8 mouse cellular contexts compared by ENCODE assay signal in the genomic region with DNA sequence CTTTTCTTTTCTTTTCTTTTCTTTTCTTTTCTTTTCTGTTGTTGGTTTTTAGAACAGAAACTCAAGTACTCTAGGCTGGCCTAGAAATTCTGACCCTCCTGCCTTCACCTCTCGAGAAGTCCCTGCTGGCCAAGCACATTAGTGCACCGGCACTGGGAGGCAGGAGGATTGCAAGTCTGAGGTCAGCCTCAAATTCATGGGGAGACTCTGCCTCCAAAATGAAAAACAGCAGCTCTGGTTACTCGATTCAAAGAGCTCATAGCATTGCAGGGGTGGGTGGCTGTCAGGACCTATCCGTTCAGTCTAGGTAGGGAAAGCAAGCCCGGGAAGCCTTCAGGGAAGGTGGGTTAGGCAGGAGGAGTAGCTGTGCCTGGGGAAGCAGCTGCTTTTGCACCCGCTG. TPM values are rescaled to one million over a fixed set of nuclear protein-coding genes. Genes with fewer than 3 reads are reported as not detected.
DNase-seq lines count a peak whose midpoint lies in the region; ATAC-seq lines count a peak whose summit lies in the region.
"Had no signal": no experiment of that assay in that cellular context is flagged by ENCODE, and none has a peak within 500 bp of the region (broad histone marks: within the 10 kb centered on the region; RNA-seq: fewer than 3 reads in every experiment).

No protein-coding gene starts in this region.

- no peak overlapping the region for H3K4me3 ChIP-seq in kidney, embryonic 16.5 days (ENCODE audit: low read length)
- no peak overlapping the region for H3K4me3 ChIP-seq in embryonic facial prominence, embryonic 13.5 days
- no peak overlapping the region for H3K4me3 ChIP-seq in intestine, embryonic 16.5 days (ENCODE audit: low read length)
- H3K4me3 ChIP-seq in neural tube, embryonic 15.5 days (replicated peaks), result no peak overlapping the region
- H3K4me3 ChIP-seq: myocyte had no signal

- H3K27ac ChIP-seq in kidney, embryonic 16.5 days (ENCODE audit: low read length), result peak overlapping the region; percentile 31; the same call in 1 of the 2 replicates
- H3K27ac ChIP-seq in embryonic facial prominence, embryonic 13.5 days, result peak overlapping the region; percentile 85
- peak overlapping the region; percentile 50 for H3K27ac ChIP-seq in intestine, embryonic 16.5 days (ENCODE audit: low read length)
- H3K27ac ChIP-seq in neural tube, embryonic 15.5 days (replicated peaks), result peak overlapping the region; percentile 33

- ATAC-seq in kidney, embryonic 16.5 days (ENCODE audit: low FRiP score, low TSS enrichment), result 0 out of 2 replicates have a peak, but pooled peaks have one; percentile 5
- ATAC-seq in embryonic facial prominence, embryonic 13.5 days (ENCODE audit: insufficient number of reproducible peaks, insufficient read depth, low FRiP score, low TSS enrichment, low read depth), result no peak
- ATAC-seq in intestine, embryonic 16.5 days, result no peak; the same call in 1 of the 2 replicates
- ATAC-seq in neural tube, embryonic 15.5 days (ENCODE audit: low FRiP score), result no peak
- ATAC-seq in megakaryocyte progenitor cell, adult 5-6 weeks (replicated peaks; ENCODE audit: poor library complexity), result no peak

- DNase-seq in kidney, adult 8-10 months, result no peak
- DNase-seq in cerebellum, adult 9-11 months, result no peak

- no peak overlapping the region for H3K4me2 ChIP-seq in kidney, embryonic 16.5 days (replicated peaks; ENCODE audit: low read depth, low read length)
- H3K4me2 ChIP-seq in embryonic facial prominence, embryonic 13.5 days, result peak overlapping the region; percentile 30
- no peak overlapping the region; the same call in 1 of the 2 replicates for H3K4me2 ChIP-seq in intestine, embryonic 16.5 days (ENCODE audit: low read depth, low read length)
- H3K4me2 ChIP-seq in neural tube, embryonic 15.5 days, result no peak overlapping the region

- H3K9ac ChIP-seq in kidney, embryonic 16.5 days (replicated peaks; ENCODE audit: low read length), result no peak overlapping the region
- no peak overlapping the region for H3K9ac ChIP-seq in embryonic facial prominence, embryonic 13.5 days
- H3K9ac ChIP-seq in intestine, embryonic 16.5 days (ENCODE audit: low read depth, low read length), result 0 out of 2 replicates have a peak overlapping the region, but pooled peaks have one; percentile 17
- 0 out of 2 replicates have a peak overlapping the region, but pooled peaks have one; percentile 1 for H3K9ac ChIP-seq in neural tube, embryonic 15.5 days (replicated peaks)

- 27% methylated on average over 6 of the region's 6 CpGs for WGBS in kidney, embryonic 16.5 days
- 14% methylated on average over 6 of the region's 6 CpGs for WGBS in embryonic facial prominence, embryonic 13.5 days
- WGBS in intestine, embryonic 16.5 days, result 41% methylated on average over 6 of the region's 6 CpGs
- WGBS in neural tube, embryonic 15.5 days, result 46% methylated on average over 6 of the region's 6 CpGs

- no peaks in the 10 kb centered on the region for H3K9me3 ChIP-seq in kidney, embryonic 16.5 days (ENCODE audit: low read length)
- no peaks in the 10 kb centered on the region for H3K9me3 ChIP-seq in embryonic facial prominence, embryonic 13.5 days
- H3K9me3 ChIP-seq in intestine, embryonic 16.5 days (ENCODE audit: control insufficient read depth, low read length), result no peaks in the 10 kb centered on the region
- H3K9me3 ChIP-seq in neural tube, embryonic 15.5 days (replicated peaks), result no peaks in the 10 kb centered on the region

- no peaks in the 10 kb centered on the region for H3K27me3 ChIP-seq in kidney, embryonic 16.5 days (ENCODE audit: insufficient read depth, low read length)
- no peaks in the 10 kb centered on the region for H3K27me3 ChIP-seq in embryonic facial prominence, embryonic 13.5 days
- H3K27me3 ChIP-seq in intestine, embryonic 16.5 days (replicated peaks; ENCODE audit: control insufficient read depth, insufficient read depth, low read length), result no peaks in the 10 kb centered on the region
- no peaks in the 10 kb centered on the region for H3K27me3 ChIP-seq in neural tube, embryonic 15.5 days (replicated peaks)

- peaks cover 17% of the 10 kb centered on the region for H3K4me1 ChIP-seq in kidney, embryonic 16.5 days (ENCODE audit: insufficient read depth, low read length)
- H3K4me1 ChIP-seq in embryonic facial prominence, embryonic 13.5 days, result peaks cover 41% of the 10 kb centered on the region
- peaks cover 20% of the 10 kb centered on the region for H3K4me1 ChIP-seq in intestine, embryonic 16.5 days (ENCODE audit: control insufficient read depth, insufficient read depth, low read length)
- peaks cover 33% of the 10 kb centered on the region for H3K4me1 ChIP-seq in neural tube, embryonic 15.5 days

- peaks cover 46% of the 10 kb centered on the region for H3K36me3 ChIP-seq in kidney, embryonic 16.5 days (ENCODE audit: insufficient read depth, low read length)
- H3K36me3 ChIP-seq in embryonic facial prominence, embryonic 13.5 days, result peaks cover 70% of the 10 kb centered on the region
- H3K36me3 ChIP-seq in intestine, embryonic 16.5 days (ENCODE audit: control insufficient read depth, insufficient read depth, low read length), result 0 out of 2 replicates have a peak, but pooled peaks cover 8% of the 10 kb centered on the region
- H3K36me3 ChIP-seq in neural tube, embryonic 15.5 days, result peaks cover 46% of the 10 kb centered on the region

RNA-seq across cellular contexts. Expression of a gene that starts 37.0 kb away (rescaled TPM):
- 82.9 and 88.1 TPM in 2 replicates for polyA plus RNA-seq in kidney, embryonic 16.5 days (2015; fragmentation: Nextera tagmentation; extraction: Ambion mirVana)
- polyA plus RNA-seq in embryonic facial prominence, embryonic 13.5 days (2015; fragmentation: Nextera tagmentation; extraction: Ambion mirVana), result 168 and 180 TPM in 2 replicates
- polyA plus RNA-seq in intestine, embryonic 16.5 days (2015; fragmentation: Nextera tagmentation; extraction: Ambion mirVana), result 52.8 and 53.8 TPM in 2 replicates
- polyA plus RNA-seq in neural tube, embryonic 15.5 days (2015; fragmentation: Nextera tagmentation; extraction: Ambion mirVana), result 116 and 134 TPM in 2 replicates
- 12.1 and 19.4 TPM in 2 replicates for total RNA-seq in megakaryocyte progenitor cell, adult 5-6 weeks (2015)
- total RNA-seq in megakaryocyte progenitor cell, adult 5-6 weeks (2017), result 20.4 and 21.8 TPM in 2 replicates

Comparison
In these comparisons a context has a peak if more than half of its experiments do, and no peak if none do; other contexts are left out.
1. H3K27ac ChIP-seq: peak in every context shown above with its lines; median percentile 85 in embryonic facial prominence, embryonic 13.5 days; 50 in intestine, embryonic 16.5 days; 33 in neural tube, embryonic 15.5 days; 31 in kidney, embryonic 16.5 days.
2. H3K9ac ChIP-seq: peak in intestine, embryonic 16.5 days (single experiment) and neural tube, embryonic 15.5 days (single experiment); none in kidney, embryonic 16.5 days (single experiment) and embryonic facial prominence, embryonic 13.5 days (single experiment).